Mouse (Mus musculus): ENCODE results near the gene Olfr1414. TPM values are rescaled to one million over a fixed set of nuclear protein-coding genes. Genes with fewer than 3 reads are reported as not detected.

Gene Olfr1414
- total RNA-seq (2014; rRNA removed): not detected in 2 replicates
- polyA plus RNA-seq (2015; fragmentation: Nextera tagmentation; extraction: Ambion mirVana): not detected in 2 replicates

GRCm38 (mm10) chr1:92518561-92518960 is at the start of gene Olfr1414:
TSS of gene Olfr1414 (minus strand) at chr1:92518661.
- Histone ChIP-seq H3K4me2 (ENCODE audit: low read depth, low read length) (no peak within 1 kb of the TSS), H3K9ac (replicated peaks; ENCODE audit: low read length) (no peak within 1 kb of the TSS), H3K27ac (no peak within 1 kb of the TSS), H3K4me3 (ENCODE audit: low read length) (no peak within 1 kb of the TSS), H3K4me1 (ENCODE audit: insufficient read depth, low read length) (no peaks in the 10 kb centered on the region), H3K36me3 (ENCODE audit: insufficient read depth, low read length) (no peaks in the 10 kb centered on the region), H3K27me3 (ENCODE audit: insufficient read depth, low read length) (no peaks in the 10 kb centered on the region), H3K9me3 (ENCODE audit: low read length) (no peaks in the 10 kb centered on the region)
- TF ChIP-seq CTCF (IDR thresholded peaks at IDR 0.05; ENCODE audit: low read depth): no peak
- no peak for DNase-seq (ENCODE audit: low spot score)
- 77% methylated on average over 3 of the region's 3 CpGs for WGBS
- ATAC-seq: no peak

- Histone ChIP-seq H3K36me3 (ENCODE audit: insufficient read depth, low read length) (no peaks in the 10 kb centered on the region), H3K9ac (replicated peaks; ENCODE audit: low read length) (no peak overlapping the region), H3K4me1 (ENCODE audit: insufficient read depth, low read length) (no peaks in the 10 kb centered on the region), H3K27me3 (ENCODE audit: insufficient read depth, low read length) (no peaks in the 10 kb centered on the region), H3K27ac (no peak overlapping the region), H3K4me3 (ENCODE audit: low read length) (no peak overlapping the region), H3K4me2 (ENCODE audit: low read depth, low read length) (no peak overlapping the region), H3K9me3 (ENCODE audit: low read length) (no peaks in the 10 kb centered on the region)
- no peak for ATAC-seq
- 88% methylated on average over 2 of the region's 2 CpGs for WGBS
- no peak for TF ChIP-seq CTCF (IDR thresholded peaks at IDR 0.05; ENCODE audit: low read depth)
- no peak for DNase-seq (ENCODE audit: low spot score)
Observed at GRCm38 (mm10) chr1:92545929-92546328, 27.5 kb upstream of the Olfr1414 start.

DNA sequence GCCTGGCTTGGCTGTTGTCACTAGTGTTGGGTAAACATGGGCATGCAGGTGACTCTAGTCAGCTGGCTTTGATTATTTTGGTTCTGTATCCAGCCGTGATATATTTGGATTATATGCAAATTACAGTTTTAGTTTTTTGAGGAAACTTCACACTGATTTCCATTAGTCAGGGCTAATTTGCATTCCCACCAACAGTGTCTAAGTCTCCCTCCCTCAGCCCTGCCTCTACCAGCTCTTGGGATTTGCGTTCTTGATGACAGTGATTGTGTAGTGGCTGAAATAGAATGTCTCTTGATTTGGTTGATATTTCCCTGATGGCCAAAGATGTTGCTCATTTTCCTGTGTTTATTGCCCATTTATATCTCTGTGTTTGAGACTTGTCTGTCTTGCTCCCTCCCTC is 20.6 kb upstream of the Olfr1414 start:
- ATAC-seq (no peak), DNase-seq (ENCODE audit: low spot score) (no peak)
- H3K27me3 ChIP-seq (ENCODE audit: insufficient read depth, low read length): no peaks in the 10 kb centered on the region
- no peaks in the 10 kb centered on the region for H3K4me1 ChIP-seq (ENCODE audit: insufficient read depth, low read length)
- no peak overlapping the region for H3K4me3 ChIP-seq (ENCODE audit: low read length)
- no peak overlapping the region for H3K4me2 ChIP-seq (ENCODE audit: low read depth, low read length)
- no peak for TF ChIP-seq CTCF (IDR thresholded peaks at IDR 0.05; ENCODE audit: low read depth)
- WGBS: 37% methylated on average over 2 of the region's 2 CpGs
- H3K9me3 ChIP-seq (ENCODE audit: low read length): no peaks in the 10 kb centered on the region
- no peak overlapping the region for H3K27ac ChIP-seq
- H3K36me3 ChIP-seq (ENCODE audit: insufficient read depth, low read length): no peaks in the 10 kb centered on the region
- H3K9ac ChIP-seq (replicated peaks; ENCODE audit: low read length): no peak overlapping the region

- Histone ChIP-seq H3K4me3 (ENCODE audit: low read length) (no peak overlapping the region), H3K9me3 (ENCODE audit: low read length) (no peaks in the 10 kb centered on the region), H3K27me3 (ENCODE audit: insufficient read depth, low read length) (no peaks in the 10 kb centered on the region), H3K36me3 (ENCODE audit: insufficient read depth, low read length) (no peaks in the 10 kb centered on the region), H3K9ac (replicated peaks; ENCODE audit: low read length) (no peak overlapping the region), H3K4me2 (ENCODE audit: low read depth, low read length) (no peak overlapping the region), H3K4me1 (ENCODE audit: insufficient read depth, low read length) (no peaks in the 10 kb centered on the region), H3K27ac (no peak overlapping the region)
- DNase-seq (ENCODE audit: low spot score) (no peak), ATAC-seq (no peak)
- 55% methylated on average over 5 of the region's 5 CpGs for WGBS
- TF ChIP-seq CTCF (IDR thresholded peaks at IDR 0.05; ENCODE audit: low read depth): no peak
Observed at GRCm38 (mm10) chr1:92536972-92537371, 18.5 kb upstream of the Olfr1414 start.

DNA sequence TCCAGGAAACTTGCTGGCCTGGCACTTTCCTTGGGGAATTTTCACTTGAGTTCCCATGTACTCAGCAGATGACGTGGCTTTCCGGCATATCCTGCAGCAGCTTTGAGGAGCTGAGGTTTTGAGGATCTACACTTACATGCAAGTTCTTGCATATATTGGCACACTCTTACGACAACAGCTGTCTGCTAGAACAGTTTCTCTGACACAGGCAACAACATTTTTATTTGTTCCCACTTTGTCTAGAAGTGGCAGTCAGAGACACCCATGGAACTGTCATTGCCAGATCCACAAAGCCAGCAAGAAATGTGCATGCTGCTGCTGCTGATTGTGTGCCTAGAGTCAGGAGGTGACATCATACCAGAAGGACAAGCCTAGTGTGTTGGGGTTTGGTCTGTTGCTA is 5.3 kb upstream of the Olfr1414 start:
- ATAC-seq (no peak), DNase-seq (ENCODE audit: low spot score) (no peak)
- 81% methylated on average over 3 of the region's 3 CpGs for WGBS
- H3K9me3 ChIP-seq (ENCODE audit: low read length): no peaks in the 10 kb centered on the region
- H3K4me1 ChIP-seq (ENCODE audit: insufficient read depth, low read length): no peaks in the 10 kb centered on the region
- no peak overlapping the region for H3K4me3 ChIP-seq (ENCODE audit: low read length)
- H3K36me3 ChIP-seq (ENCODE audit: insufficient read depth, low read length): no peaks in the 10 kb centered on the region
- no peak for TF ChIP-seq CTCF (IDR thresholded peaks at IDR 0.05; ENCODE audit: low read depth)
- no peak overlapping the region for H3K27ac ChIP-seq
- no peaks in the 10 kb centered on the region for H3K27me3 ChIP-seq (ENCODE audit: insufficient read depth, low read length)
- H3K4me2 ChIP-seq (ENCODE audit: low read depth, low read length): no peak overlapping the region
- H3K9ac ChIP-seq (replicated peaks; ENCODE audit: low read length): no peak overlapping the region

- Histone ChIP-seq H3K27me3 (ENCODE audit: insufficient read depth, low read length) (no peaks in the 10 kb centered on the region), H3K4me2 (ENCODE audit: low read depth, low read length) (0 out of 2 replicates have a peak overlapping the region, but pooled peaks have one; percentile 35), H3K4me1 (ENCODE audit: insufficient read depth, low read length) (no peaks in the 10 kb centered on the region), H3K36me3 (ENCODE audit: insufficient read depth, low read length) (no peaks in the 10 kb centered on the region), H3K27ac (no peak overlapping the region), H3K9ac (replicated peaks; ENCODE audit: low read length) (0 out of 2 replicates have a peak overlapping the region, but pooled peaks have one; percentile 17), H3K4me3 (ENCODE audit: low read length) (no peak overlapping the region), H3K9me3 (ENCODE audit: low read length) (no peaks in the 10 kb centered on the region)
- peak; percentile 88 for DNase-seq (ENCODE audit: low spot score)
- 16% methylated on average over 10 of the region's 10 CpGs for WGBS
- TF ChIP-seq CTCF (IDR thresholded peaks at IDR 0.05; ENCODE audit: low read depth): peak; percentile 79
- ATAC-seq: peak; percentile 76
Observed at GRCm38 (mm10) chr1:92521376-92521775, 2.9 kb upstream of the Olfr1414 start.

DNA sequence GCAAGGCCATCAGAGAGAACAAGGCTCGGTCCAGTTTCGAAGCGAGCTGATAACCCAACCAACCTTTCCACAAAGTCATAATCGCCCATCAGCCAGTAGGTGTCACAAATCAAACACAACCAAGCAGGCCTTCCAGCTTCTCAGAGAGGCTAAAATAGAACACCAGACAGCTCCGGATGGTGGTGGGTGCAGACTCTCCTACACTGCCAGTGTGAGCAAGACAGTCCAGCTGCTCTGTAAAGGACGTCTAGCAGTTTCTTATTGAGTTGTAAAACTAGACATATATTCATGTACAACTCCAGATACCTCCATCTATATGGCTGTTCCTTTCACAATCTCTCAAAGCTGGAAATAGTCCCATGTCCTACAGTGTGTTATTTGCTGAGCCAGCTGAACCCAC is 585 bp upstream of the Olfr1414 start:
- H3K4me2 ChIP-seq (ENCODE audit: low read depth, low read length): no peak overlapping the region
- no peak overlapping the region for H3K4me3 ChIP-seq (ENCODE audit: low read length)
- no peaks in the 10 kb centered on the region for H3K9me3 ChIP-seq (ENCODE audit: low read length)
- TF ChIP-seq CTCF (IDR thresholded peaks at IDR 0.05; ENCODE audit: low read depth): no peak
- WGBS: 82% methylated on average over 6 of the region's 6 CpGs
- no peaks in the 10 kb centered on the region for H3K36me3 ChIP-seq (ENCODE audit: insufficient read depth, low read length)
- no peak for DNase-seq (ENCODE audit: low spot score)
- no peak for ATAC-seq
- no peak overlapping the region for H3K9ac ChIP-seq (replicated peaks; ENCODE audit: low read length)
- no peaks in the 10 kb centered on the region for H3K27me3 ChIP-seq (ENCODE audit: insufficient read depth, low read length)
- no peaks in the 10 kb centered on the region for H3K4me1 ChIP-seq (ENCODE audit: insufficient read depth, low read length)
- H3K27ac ChIP-seq: no peak overlapping the region
